Mouse (Mus musculus) heart, adult 2 months (tissue): ENCODE measurements around the gene Tmem221. TPM values are rescaled to one million over a fixed set of nuclear protein-coding genes. Genes with fewer than 3 reads are reported as not detected.

Experiments
- DNase-seq, 2 experiments: peaks; one replicate each; pipeline ENCODE4 v3.0.0; 2021
- H3K27ac ChIP-seq: fragments of 200-600 bp; 2 replicates; pipeline ENCODE4 v1.8.1; 2022
- H3K27me3 ChIP-seq: fragments of 200-500 bp; 2 replicates; pipeline ENCODE4 v1.6.1; 2012; ENCODE audit warnings: mild to moderate bottlenecking, low read length, inconsistent platforms, mixed read lengths; ENCODE audit not compliant: control insufficient read depth, insufficient read depth
- H3K36me3 ChIP-seq: fragments of 200-500 bp; 2 replicates; pipeline ENCODE4 v1.6.1; 2012; ENCODE audit warnings: low read length, inconsistent platforms; ENCODE audit not compliant: control insufficient read depth, insufficient read depth
- H3K4me1 ChIP-seq: fragments of 200-500 bp; 2 replicates; pipeline ENCODE4 v1.6.1; 2011; ENCODE audit warnings: low read length; ENCODE audit not compliant: control insufficient read depth, insufficient read depth
- H3K4me3 ChIP-seq: fragments of 200-600 bp; 2 replicates; pipeline ENCODE4 v1.8.1; 2022
- H3K79me2 ChIP-seq: fragments of 200-500 bp; replicated peaks from 2 replicates; pipeline ENCODE4 v1.6.1; 2012; ENCODE audit warnings: mild to moderate bottlenecking, inconsistent platforms, low read length, moderate library complexity, mixed read lengths; ENCODE audit not compliant: control insufficient read depth, insufficient read depth
- H3K9ac ChIP-seq: fragments of 200-500 bp; 2 replicates; pipeline ENCODE4 v1.6.1; 2012; ENCODE audit warnings: low read depth, mild to moderate bottlenecking, control low read depth, inconsistent platforms, low read length, mixed read lengths
- CTCF ChIP-seq: fragments of 200-600 bp; IDR thresholded peaks from 2 replicates; pipeline ENCODE4 v1.8.1; 2022; ENCODE audit warnings: antibody characterized with exemption, mild to moderate bottlenecking, moderate library complexity
- EP300 ChIP-seq: fragments of 200-500 bp; IDR thresholded peaks from 2 replicates; pipeline ENCODE4 v1.6.1; 2011; ENCODE audit warnings: low read depth, low read length, control low read depth; ENCODE audit not compliant: insufficient read depth
- POLR2A ChIP-seq: fragments of 200-500 bp; IDR thresholded peaks from 2 replicates; pipeline ENCODE4 v1.6.1; 2011; ENCODE audit warnings: mild to moderate bottlenecking, low read depth, low read length, control low read depth; ENCODE audit not compliant: insufficient read depth
- WGBS: fragments of 180-500 bp; shearing (Covaris S2); methylation state at CpG from one replicate; pipeline ENCODE4 v1.1.7; 2018; 5-methylcytosine and 5-hydroxymethylcytosine counted together
- intact Hi-C: fragments of 180-260 bp; cut with DNase I; formaldehyde crosslinking; loops from one replicate; pipeline ENCODE4 v1.15.1; 2025
- polyA plus RNA-seq: library from polyadenylated mRNA; depleted of rRNA; stranded (reverse); fragments of >200 nt; gene quantifications from 2 replicates; pipeline ENCODE4 v1.2.3, GENCODE M21; 2012
- total RNA-seq, 2 experiments: library from RNA; stranded (reverse); gene quantifications; 2 replicates each; pipeline ENCODE4 v1.2.3; 2021

Tmem221 gene
- total and polyA plus RNA-seq, 3 experiments: 0.16 to 0.51 TPM; not detected in 1

DNA sequence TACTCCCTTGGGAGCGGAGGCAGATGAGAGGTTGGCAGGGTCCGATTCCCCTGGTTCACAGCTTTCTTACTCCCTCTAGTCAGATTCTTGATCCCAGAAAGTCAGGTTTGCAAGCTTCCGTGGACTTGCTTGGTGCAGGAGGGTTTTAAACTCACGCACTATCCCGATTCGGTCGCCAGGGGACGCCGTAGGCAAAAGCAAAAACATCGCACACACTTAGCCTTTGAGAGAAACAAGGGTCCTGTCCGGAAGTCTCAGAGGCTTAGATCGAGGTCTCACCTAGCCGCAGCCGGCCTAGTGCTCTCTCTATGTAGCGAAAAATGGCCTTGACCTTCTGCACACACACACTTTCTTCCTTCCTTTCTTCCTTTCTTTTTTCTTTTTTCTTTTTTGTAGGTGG is 2.7 kb upstream of the Tmem221 start:
- Histone ChIP-seq H3K9ac (no peak overlapping the region), H3K4me1 (no peaks in the 10 kb centered on the region; the same call in 1 of the 2 replicates), H3K27me3 (peaks cover 7% of the 10 kb centered on the region), H3K27ac (no peak overlapping the region), H3K4me3 (no peak overlapping the region), H3K36me3 (no peaks in the 10 kb centered on the region), H3K79me2 (no peaks in the 10 kb centered on the region)
- TF ChIP-seq POLR2A: no peak
- TF ChIP-seq CTCF: peak; percentile 92
- peak; percentile 94 for TF ChIP-seq EP300
- 4% methylated on average over 15 of the region's 15 CpGs for WGBS
- intact Hi-C loops: loop anchor here (1.0 kb wide), 3 partner anchors 35 to 99 kb away; no protein-coding TSS in a partner anchor
- peak; percentile 55 to 72 for DNase-seq

DNA sequence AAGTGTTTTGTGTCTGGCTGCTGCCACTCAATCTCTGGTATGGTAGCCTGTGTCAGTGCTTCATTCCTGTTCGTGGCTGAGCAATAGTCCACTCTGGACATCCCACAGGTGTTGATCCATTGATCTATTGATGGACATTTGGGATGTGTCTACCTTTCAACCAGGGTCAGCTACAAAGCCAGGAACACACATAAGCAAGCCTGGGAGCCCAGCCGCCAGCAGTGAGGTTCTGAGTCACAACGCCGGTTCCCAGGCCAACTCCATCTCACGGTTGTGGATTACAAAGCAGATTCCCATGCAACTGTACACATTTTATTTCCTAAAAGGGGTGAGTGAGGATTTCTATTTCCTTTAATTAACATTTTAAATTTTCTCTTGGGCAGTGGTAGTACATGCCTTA is 2.1 kb upstream of the Tmem221 start:
- intact Hi-C loops: loop anchor here (1.0 kb wide), 3 partner anchors 36 to 100 kb away; no protein-coding TSS in a partner anchor
- H3K27ac ChIP-seq: no peak overlapping the region
- H3K27me3 ChIP-seq: peaks cover 7% of the 10 kb centered on the region
- WGBS: 77% methylated on average over 5 of the region's 5 CpGs
- no peak overlapping the region for H3K9ac ChIP-seq
- TF ChIP-seq CTCF: no peak
- no peak for TF ChIP-seq POLR2A
- TF ChIP-seq EP300: no peak
- H3K36me3 ChIP-seq: no peaks in the 10 kb centered on the region
- no peak overlapping the region for H3K4me3 ChIP-seq
- H3K79me2 ChIP-seq: no peaks in the 10 kb centered on the region
- no peaks in the 10 kb centered on the region; the same call in 1 of the 2 replicates for H3K4me1 ChIP-seq
- DNase-seq: no peak

GRCm38 (mm10) chr8:71560071-71560470 is 1.4 kb upstream of the Tmem221 start:
- intact Hi-C loops: no loop called here
- Histone ChIP-seq H3K27me3 (peaks cover 7% of the 10 kb centered on the region), H3K36me3 (no peaks in the 10 kb centered on the region), H3K27ac (no peak overlapping the region), H3K79me2 (no peaks in the 10 kb centered on the region), H3K4me1 (no peaks in the 10 kb centered on the region; the same call in 1 of the 2 replicates), H3K4me3 (no peak overlapping the region), H3K9ac (no peak overlapping the region)
- no peak for DNase-seq
- TF ChIP-seq EP300: no peak
- no peak for TF ChIP-seq CTCF
- no peak for TF ChIP-seq POLR2A
- 70% methylated on average over 3 of the region's 3 CpGs for WGBS

DNA sequence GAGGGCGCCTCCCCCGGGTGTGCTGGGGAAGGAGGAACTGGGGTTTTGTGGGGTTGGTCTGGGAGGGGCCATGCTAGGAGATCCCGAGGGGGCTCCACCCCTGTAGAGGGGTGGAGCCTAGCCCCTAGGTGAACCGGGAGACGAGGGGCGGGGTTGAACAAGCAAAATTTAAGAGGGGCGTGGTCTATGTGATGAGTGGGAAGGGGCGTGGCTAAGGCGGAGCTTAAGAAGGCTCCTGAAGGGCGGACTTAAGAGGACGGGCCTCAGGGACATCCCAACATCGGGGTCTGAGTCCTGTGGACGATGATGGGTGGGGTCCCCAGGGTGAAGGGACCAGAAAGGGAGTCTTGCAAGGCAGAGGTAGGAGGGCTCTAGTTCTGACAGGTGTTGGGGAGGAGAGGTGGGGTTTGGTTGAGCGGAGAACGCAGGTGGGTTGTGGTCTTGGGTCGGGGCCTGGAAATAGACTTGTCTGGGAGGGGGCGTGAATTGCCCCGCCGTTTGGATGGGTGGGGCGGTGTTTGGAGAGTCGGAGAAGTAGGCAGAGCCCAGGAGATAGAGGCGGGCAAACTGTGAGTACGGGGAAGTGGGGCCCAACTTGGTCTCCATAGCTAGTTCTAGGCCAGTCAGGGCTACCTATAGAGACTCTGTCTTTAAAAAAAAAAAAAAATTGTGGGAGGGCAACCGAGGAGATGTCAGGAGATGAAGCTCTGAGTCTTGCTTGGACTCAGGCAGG is 453 bp upstream of the Tmem221 start:
- Histone ChIP-seq H3K27me3 (peaks cover 7% of the 10 kb centered on the region), H3K9ac (no peak overlapping the region), H3K4me3 (no peak overlapping the region), H3K4me1 (no peaks in the 10 kb centered on the region; the same call in 1 of the 2 replicates), H3K27ac (no peak overlapping the region), H3K79me2 (no peaks in the 10 kb centered on the region), H3K36me3 (no peaks in the 10 kb centered on the region)
- intact Hi-C loops: no loop called here
- peak; percentile 65 to 71 for DNase-seq
- WGBS: 10% methylated on average over 24 of the region's 24 CpGs
- no peak for TF ChIP-seq EP300
- no peak for TF ChIP-seq POLR2A
- TF ChIP-seq CTCF: no peak

GRCm38 (mm10) chr8:71554644-71555043 is 4.0 kb downstream of the Tmem221 start:
- 47% methylated on average over 2 of the region's 2 CpGs for WGBS
- intact Hi-C loops: no loop called here
- TF ChIP-seq CTCF: no peak
- TF ChIP-seq EP300: no peak
- TF ChIP-seq POLR2A: no peak
- no peaks in the 10 kb centered on the region for H3K36me3 ChIP-seq
- peaks cover 7% of the 10 kb centered on the region for H3K27me3 ChIP-seq
- H3K4me1 ChIP-seq: no peaks in the 10 kb centered on the region
- no peak for DNase-seq
- H3K79me2 ChIP-seq: no peaks in the 10 kb centered on the region
- H3K27ac ChIP-seq: no peak overlapping the region
- no peak overlapping the region for H3K9ac ChIP-seq
- no peak overlapping the region for H3K4me3 ChIP-seq

DNA sequence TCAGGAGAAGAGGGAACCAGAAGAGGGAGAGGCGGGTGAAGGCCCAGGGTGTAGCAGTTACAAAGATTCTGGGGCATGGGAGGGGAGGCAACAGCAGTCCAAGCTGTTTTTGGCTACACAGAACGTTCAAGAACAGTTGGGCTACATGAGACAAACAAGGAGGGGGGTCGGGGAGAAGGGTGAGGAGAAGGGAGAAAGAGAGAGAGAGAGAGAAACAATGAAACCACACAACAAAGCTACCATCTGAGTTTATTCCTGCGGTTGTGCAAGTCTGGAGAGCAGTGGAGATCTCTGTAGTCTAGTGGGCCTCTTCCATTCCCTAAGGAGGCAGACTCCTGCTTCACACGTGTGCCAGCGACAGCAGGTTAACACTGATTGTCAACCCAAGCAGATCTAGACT is 4.7 kb downstream of the Tmem221 start:
- WGBS: 65% methylated on average over 6 of the region's 6 CpGs
- H3K9ac ChIP-seq: no peak overlapping the region
- H3K27ac ChIP-seq: no peak overlapping the region
- H3K79me2 ChIP-seq: no peaks in the 10 kb centered on the region
- no peak for TF ChIP-seq CTCF
- H3K4me1 ChIP-seq: no peaks in the 10 kb centered on the region
- no peaks in the 10 kb centered on the region for H3K36me3 ChIP-seq
- intact Hi-C loops: no loop called here
- H3K27me3 ChIP-seq: peaks cover 7% of the 10 kb centered on the region
- DNase-seq: no peak
- no peak overlapping the region for H3K4me3 ChIP-seq
